Mouse (Mus musculus): ENCODE data around the gene Qsox1.

The Qsox1 gene

DNA sequence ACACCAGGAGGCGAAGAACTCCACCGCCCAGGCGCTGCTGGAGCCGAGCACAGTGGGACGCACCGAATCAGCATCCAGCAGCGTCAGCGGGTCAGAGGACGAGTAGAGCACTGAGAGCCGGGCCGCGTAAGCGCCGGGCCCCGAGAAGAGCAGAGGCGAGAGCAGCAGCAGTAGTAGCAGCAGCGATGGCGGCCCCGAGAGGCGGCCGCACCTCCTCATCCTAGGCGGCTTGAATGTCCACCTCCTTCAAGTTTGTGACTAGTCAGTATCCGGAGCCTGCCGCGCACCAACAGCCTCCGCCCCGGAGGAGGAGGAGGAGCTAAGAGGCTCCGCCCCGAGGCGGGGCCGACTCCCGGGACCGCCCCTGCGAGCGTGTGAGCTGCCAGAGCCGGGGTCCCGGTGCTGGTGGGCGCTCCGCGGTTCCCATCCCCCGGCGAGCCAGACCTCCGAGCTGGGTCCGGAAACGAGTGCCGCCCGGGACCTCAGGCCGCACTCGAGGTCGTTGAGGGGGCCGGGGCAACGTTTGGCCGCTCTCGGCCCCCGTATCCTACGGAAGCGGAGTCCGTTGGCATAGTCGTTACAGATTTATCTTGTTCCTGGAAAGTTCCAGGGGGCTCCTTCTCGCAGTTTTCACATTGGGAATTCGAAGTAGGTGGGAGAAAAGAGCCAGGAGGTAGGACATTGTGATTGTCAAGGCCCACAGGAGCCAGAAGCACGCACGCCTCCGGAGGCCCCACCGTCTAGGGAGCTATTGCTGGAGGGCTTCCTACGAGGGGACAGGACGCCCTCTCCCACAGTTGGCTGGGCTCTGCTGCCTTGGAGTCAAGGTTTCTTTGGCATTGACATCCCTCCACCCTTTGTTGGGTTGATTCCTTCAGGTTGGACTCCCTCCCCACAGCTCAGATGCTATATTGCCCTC is at the start of gene Qsox1:
TSS of gene Qsox1 (minus strand) at position 309 of the 919 bp plus-strand sequence.
- DNase-seq (ENCODE audit: low spot score) = peak; percentile 86

DNA sequence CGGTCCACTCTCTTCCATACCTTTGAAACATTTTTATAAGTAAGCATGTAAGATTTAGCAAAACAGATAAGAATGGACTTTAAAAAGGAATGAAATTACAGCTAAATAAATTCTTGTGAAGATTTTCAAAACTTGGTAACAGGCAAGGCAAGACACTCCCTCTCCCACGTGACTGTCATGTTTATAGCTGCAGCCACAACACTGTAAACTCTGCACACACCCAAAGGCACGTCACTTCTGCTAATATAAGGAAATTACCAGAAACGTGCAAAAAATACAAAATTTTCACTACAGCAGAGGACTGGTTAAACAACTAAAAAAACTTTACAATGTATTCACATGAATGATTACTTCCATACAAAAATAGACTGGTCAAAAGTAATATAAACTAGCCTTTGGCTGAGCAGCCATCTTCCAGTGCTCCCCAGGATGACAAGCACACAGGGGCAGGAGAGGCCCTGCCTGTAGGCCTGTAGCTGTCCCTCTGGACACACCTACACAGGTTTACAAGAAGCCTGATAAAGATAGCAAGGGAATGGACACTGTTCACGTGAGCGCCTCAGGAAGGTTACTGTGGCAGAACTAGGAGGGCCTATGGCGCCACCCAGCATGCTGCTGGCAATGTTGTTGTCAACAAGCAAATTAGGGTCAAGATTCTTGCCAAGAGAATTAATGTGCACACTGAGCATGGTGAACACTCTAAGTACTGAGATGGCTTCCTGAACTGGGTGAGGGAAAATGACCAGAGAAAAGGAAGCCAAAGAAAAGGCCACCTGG is 42.4 kb upstream of the Qsox1 start:
- no peak for DNase-seq (ENCODE audit: low spot score)

DNA sequence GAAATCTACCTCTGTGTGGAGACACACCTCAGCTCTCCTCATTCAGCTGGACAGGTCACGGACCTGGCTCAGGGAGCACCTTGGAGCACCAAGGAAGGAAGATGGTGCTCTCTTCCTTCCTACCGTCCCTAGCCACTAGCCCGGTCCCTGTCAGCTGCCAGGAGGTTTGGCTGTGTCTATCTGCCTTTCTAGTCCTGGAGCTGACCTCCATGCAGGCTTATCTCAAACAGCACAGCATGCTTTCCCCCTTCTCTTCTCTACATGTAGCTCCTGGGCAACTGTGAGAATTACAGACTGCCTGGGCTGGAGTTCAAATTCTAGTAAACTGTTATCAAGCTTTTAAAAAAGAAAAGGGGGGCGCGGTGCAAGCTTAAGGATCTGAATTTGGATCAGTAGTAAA is 40.3 kb upstream of the Qsox1 start:
- DNase-seq (ENCODE audit: low spot score) = no peak

DNA sequence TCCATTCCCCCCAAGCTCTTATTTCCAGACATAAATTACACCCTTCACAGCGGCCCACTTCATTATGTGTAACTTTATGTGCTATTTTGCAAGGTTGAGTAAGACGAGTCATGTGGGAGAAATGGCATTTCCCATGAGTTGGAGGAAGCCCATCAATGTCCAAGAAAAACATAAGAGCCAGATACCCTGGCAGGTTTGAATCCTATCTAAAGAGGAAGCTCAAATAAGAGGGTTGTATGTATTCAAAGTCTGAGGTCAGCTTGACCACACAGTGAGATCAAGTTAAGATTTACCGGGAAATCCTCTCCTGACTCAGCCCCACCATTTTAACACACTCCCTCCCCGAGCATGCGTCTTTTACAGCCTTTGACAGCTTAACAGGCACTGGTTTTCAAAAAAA is 31.5 kb upstream of the Qsox1 start:
- no peak for DNase-seq (ENCODE audit: low spot score)

DNA sequence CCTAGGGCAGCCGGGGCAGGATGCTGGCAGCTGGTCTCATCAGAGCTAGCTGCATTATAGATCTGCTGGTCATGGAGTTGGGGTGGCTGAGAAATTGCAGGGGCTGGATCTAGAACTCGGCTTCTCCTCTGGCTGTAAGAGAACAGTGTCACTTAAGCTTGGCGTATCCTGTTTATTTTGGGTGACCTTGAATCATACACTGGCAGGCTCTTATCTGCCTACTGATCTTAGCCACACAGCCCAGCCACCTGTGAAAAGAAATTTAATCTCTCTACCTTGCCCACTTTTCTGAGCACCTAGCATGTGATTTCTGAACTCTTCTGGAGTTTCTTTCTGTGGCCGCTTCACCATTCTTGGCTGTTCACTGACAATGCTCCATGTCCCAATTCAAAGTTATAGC is 30.8 kb upstream of the Qsox1 start:
- DNase-seq (ENCODE audit: low spot score) = no peak

DNA sequence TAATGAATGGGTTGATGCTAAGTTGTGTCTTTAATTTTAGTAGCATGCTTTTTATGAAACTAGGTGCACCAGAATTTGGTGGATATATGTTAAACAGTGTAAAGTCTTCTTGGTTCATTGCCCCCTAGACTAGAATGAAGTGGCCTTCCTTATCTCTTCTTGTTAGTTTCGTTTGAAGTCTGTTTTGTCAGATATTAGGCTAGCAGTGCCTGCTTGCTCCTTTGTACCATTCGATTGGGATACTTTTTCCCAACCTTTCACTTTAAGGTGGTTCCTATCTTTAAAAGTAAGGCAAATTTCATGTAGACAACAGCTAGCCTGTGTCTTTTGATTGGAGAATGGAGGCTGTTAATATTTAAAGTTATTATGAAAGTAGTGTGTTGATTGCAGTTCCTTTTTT is 23.0 kb upstream of the Qsox1 start:
- no peak for DNase-seq (ENCODE audit: low spot score)

DNA sequence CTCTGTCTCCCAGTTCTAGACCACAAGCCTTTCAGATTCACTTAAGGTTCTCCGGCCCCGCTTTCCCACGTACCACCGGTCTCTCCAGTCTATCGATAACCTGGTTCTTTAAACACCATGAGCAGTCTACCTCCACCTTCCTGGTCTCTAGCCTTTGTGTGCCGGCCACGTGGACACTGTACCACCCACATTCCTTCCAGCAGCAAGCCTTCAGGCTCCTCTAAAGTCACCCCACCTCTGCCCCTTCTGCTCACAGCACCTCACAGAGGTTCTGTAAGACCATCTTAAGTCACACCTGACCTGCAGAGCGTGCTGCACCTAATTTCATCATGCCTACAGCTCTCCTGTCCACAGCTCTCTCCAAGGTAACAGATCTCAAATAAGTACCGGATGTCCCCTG is 20.9 kb upstream of the Qsox1 start:
- no peak for DNase-seq (ENCODE audit: low spot score)

DNA sequence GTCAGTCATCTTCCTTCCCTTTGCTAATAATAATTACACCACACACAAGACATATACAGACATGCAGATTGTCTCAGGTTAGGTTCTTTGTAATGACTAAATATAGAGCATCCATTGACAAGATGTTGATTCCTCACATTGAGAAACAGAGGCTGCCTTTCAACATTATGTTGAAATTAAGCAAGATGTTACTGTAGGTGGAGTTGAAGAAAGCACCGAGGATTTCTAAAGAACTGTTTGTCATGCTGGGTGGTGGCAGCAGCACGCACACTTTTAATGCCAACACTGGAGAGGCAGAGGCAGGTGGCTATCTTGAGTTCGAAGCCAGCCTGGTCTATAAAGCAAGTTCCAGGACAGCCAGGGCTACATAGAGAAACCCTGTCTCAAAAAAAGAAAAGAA is 19.3 kb upstream of the Qsox1 start:
- no peak for DNase-seq (ENCODE audit: low spot score)

DNA sequence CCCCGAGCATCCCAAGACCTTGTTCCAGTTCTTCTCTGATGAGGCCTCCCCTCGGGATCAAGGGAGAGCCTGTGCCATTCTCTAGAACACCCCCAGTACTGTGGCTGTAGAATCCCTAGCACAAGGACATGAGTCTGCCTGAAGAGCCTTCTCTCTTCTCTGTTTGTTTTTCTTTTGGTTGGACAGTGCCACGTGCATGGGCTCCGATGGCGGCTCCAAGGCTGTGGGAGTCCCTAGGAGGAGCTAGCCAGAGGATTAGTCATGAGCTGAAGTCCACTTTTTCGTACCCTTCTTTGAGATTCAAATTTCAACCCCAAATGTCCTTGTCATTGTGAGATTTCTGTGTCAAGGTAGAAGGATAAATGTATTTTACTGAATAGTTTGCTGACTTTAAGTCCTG is 18.2 kb upstream of the Qsox1 start:
- no peak for DNase-seq (ENCODE audit: low spot score)

DNA sequence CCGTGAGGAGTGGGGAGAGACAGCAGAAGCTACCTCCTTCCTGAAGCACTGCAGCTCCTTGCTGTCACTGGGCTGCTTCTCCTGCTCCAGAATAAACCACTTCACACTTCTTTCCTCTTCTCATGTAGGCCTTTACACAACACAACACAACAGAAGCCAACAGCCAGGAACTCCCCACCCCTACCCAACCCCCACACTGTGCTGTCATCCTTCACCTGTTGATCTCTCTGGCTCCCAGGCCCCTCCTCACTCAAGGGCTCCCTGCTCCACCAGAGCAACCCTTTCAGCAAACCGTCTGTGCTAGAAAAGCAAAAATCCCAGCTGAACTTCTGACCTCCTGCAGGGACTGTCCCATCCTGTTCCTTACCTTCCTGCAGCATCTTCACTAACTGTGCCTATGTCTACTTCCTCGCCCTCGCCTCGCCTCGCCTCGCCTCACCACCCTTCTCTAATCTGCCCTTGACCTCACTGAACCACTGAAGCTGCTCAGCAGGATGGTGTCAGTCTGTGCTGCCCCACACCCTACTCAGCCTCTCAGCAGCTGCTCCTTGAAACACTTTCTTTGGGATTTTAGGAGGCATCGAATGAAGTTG is 15.1 kb upstream of the Qsox1 start:
- DNase-seq (ENCODE audit: low spot score) = no peak

DNA sequence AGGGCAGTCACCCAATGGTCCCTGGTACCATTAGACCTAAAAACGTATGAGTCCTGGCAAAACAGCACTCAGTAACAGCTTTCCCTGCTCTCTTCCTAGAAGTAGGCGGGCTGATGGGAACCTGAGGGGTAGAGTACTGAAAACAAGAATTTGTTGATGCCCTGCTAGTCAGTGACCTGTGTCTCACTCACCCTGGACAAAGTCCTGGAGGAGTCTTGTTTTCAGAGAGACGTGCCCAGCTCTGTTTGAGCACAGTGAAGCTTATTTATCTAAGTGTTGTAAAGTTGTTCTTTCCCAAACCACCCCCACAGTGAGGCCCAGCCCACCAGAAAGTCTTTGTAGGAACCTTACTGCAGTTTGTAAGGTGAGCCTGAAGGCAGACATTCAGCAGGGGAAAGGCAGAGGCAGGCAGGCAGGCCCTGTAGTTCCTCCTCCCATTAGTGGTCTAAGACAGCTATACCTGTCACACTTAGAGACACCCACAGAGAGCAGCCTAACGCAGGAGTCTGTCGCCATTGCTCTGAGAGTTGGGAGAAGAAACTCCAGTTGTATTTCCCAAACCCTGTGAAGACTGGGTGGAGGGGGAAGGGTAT is 14.2 kb upstream of the Qsox1 start:
- peak; percentile 6 for DNase-seq (ENCODE audit: low spot score)

DNA sequence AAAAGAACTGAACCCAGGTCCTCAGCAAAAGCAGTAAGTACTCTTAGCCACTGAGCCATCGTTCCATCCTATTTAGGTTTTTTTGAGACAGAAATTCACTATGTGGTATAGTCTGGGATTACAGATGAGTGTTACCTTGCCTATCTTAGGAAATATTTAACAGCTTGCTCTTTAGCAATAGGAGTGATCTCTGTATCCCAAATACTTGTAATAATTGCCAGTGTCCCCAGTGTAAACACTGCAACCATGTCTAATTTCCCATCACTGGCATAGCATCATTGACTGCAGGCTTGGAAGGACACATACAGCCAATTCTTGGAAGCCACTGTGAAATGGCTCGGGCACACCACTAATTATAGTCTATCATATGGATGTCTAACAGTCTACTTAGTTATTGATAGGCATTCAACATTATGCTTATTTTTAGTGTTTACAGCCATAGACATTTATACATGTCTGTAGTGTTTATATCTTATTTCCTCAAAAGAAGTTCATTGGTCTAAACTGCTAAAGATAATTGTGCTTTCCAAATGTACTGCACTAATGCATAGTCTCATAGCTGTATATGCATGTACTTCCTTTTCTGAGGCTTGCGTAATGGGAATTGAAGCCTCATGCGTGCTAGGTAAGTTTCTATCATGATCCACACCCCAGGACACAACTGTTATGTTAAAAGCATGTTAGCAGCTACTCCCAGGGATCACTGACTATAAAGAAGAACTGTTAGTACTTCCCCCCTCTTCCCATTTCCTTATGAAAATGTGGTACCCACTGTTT is 13.4 kb upstream of the Qsox1 start:
- no peak for DNase-seq (ENCODE audit: low spot score)

DNA sequence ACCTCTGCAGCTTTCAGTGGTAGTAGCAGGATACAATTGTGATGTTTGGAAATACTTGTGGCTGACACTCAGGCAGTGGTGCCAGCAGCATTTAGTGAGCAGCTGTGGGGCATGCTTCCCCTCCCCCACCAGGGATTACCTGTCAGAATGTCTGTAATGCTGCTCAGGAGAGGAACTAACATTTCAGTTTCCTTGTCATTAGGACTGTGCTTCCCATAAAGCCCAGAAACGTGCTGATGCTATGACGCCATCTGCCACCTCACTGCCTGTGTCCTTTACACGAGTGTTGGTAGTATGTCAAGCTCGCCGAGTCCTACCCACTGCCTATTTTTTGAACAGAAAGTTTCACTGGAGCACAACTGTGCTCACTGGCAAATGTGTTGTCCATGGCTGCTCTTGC is 8.0 kb upstream of the Qsox1 start:
- no peak for DNase-seq (ENCODE audit: low spot score)

DNA sequence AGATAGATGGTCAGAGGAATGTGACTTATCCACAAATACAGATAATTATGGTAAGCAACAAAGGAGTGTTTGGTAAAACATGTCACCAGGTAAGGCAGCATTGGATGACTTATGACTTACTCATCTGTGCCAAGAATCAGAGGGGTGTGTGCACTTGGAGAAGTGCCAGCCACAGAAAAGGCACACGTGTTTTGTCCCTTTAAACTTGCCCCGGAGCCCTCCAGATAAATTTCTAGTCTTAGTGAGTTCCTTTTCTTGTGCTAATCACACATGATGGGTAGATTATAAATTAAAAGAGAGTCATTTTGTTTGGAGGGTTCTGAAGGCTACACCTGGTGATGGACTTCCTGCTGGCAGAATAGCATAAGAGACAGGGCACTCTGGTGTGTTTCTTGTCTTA is 3.5 kb upstream of the Qsox1 start:
- DNase-seq (ENCODE audit: low spot score) = no peak

DNA sequence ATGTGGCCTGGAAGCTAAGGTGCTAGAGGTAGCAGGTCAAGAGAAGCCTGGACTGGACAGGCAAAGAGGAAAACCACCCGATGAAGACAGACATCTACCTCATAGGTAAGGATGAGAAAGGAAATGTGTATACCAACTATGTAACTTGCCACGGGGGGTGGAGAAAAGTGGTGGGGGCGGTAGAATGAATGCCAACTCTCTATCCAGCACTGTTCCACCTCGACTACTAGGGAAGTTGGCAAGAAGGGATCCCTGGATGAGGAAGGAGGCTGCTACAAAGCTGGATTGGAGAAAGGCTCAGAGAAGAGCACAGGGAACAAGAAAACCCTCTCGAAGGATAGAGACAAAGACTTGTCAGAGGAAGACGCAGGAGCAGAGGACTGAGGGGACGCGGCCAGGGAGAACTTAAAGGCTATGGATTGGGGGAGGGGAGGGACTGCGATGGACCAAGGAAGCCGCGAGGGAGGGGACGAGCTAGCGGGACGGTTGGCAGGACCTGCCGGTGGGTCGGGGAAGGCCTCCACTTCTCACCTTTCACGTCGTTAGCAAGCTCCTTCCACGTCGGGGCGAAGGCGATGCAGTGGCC is 601 bp downstream of the Qsox1 start:
- DNase-seq (ENCODE audit: low spot score) = no peak

DNA sequence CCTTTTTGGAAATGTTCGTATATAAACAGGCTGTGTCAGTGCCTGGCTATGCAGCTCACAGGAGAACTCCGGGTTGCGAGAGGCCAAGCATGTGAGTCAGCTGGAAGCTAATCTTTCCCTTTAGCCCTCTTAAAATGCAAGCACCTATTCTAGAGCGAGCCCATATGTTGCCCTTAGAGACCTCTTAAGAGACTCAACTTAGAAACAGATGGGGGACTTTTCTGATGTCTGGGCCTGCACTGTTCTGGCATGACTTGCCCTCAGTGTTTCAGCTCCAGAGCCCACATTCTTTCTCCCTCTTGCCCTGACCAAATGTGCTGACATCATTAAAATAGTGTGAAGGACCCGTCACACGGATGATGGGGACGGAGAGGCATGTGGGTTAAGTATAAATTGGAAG is 2.1 kb downstream of the Qsox1 start:
- DNase-seq (ENCODE audit: low spot score) = no peak

DNA sequence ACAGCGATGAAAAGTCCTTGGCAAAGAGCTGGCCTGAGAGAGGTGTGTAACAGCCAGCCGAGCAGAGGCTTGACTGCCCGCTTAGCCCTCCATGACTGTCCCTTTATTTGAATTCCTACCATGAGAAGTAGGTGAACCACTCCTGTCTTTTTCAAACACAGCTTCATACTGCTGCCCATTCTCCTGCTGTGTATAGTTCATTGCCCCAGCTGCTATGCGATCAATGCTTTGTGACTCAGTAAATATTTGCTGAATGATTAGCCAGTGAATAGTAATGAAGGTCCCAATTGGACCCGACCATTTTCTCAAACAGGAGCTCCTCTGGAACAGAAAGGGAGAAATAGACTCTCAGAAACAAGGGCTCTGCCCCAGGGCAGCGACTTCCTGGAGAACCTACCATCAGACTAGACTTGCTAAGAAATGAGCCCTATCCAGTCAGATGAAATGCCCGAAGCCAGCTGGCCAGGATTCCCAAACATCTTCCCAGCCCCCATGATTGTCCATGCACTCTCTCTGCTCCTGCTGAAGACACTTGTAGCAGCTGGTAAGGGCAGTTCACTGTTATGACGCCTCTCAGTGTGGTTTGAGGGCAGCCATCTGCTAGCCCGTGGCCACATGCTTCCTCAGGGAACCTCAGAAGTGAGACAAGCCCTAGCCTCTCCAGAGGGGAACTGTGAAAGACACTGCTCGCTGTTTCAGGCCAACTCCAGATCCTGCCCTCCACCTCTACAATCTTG is 2.8 kb downstream of the Qsox1 start:
- peak; percentile 36 for DNase-seq (ENCODE audit: low spot score)

DNA sequence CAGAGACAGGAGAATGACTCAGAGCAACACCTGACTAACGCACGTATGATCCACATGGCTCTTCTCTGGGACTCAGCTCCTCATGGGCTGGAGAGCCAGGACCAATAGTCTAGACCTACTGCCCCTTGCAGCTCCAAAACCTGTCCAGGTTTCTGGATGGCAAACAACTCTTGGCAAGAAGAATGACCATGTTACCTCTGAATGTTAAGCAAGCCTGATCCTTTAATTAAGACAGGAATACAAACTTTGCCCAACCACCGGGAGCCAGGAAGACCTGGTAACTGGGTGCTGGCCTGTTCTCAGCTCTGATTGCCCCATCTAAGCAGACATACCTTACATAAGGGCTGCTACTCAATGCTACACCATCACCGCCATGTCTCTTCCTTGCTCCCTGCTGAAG is 4.4 kb downstream of the Qsox1 start:
- no peak for DNase-seq (ENCODE audit: low spot score)

DNA sequence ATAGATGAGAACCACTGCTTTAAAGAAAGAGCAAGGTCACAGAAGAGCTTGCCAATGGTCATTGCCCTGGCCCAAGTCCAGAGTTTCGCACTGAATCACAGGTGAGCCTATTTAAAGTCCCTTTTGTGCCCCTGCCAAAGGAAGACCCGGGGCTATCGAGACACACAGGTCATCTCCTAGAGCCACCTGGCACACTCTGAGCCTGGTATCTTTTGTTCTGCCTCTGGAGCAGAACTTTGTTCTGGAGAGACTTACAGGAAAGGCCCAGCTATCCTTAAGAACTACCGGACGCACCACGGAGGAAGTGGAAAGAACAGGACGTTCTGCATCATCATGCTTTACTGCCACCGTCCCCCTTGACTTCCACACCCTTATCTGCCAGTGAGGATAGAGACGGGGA is 7.1 kb downstream of the Qsox1 start:
- DNase-seq (ENCODE audit: low spot score) = no peak

All from embryo, embryonic 10 days (tissue).